Mouse (Mus musculus) T-helper 1 cell (primary cell): ENCODE data around the gene Cd38.
"Not testable (repeated sequence)": the region's sequence is repeated elsewhere in the genome, so short reads cannot be mapped to it uniquely, and the experiment has no call there.

Source experiments
- in situ Hi-C: fragments of 300-600 bp; cut with MboI, MseI; formaldehyde crosslinking; loops from one replicate; pipeline ENCODE4 v1.15.1; 2025; ENCODE audit warnings: high pct_unique_total_duplicates

The Cd38 gene

DNA sequence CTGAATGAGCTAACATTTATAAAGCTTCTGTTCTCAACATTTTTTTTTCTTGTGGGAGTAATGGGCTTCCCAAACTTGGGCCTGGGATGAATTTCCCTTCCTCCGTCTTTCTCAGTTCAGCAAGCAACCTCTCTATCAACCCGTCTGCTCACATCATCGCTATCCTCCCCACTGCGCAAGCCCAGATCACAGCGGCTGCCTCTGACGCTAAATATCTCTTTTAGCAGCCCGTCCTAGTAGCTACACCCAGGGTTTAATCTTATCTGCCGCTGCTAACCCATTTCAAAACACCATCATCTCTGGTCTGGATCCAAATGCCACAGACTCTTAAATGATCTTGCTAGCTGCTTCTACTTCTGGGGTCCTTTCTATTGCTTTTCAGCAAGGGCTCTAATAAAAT, 8.7 kb upstream of the Cd38 start:
- in situ Hi-C loops: no loop called here

DNA sequence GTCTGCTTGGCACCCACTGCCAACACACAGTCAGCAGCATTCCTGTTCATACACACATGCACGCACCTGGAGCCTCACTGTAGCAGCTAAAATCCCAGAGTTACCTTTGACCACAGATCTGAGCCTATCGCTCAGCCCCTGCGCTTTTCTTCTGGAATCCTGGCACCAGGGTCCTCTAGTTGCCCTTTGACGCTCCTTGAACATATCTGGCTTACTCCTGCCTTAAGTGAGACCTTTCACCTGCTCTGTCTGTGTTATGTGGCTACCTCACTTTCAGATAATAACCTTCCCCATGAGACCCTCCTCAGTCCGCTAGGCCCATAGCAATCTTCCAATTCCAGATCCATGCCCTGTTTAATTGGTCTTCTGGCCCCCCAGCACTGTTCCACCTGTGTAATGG, 8.3 kb upstream of the Cd38 start:
- in situ Hi-C loops: no loop called here

DNA sequence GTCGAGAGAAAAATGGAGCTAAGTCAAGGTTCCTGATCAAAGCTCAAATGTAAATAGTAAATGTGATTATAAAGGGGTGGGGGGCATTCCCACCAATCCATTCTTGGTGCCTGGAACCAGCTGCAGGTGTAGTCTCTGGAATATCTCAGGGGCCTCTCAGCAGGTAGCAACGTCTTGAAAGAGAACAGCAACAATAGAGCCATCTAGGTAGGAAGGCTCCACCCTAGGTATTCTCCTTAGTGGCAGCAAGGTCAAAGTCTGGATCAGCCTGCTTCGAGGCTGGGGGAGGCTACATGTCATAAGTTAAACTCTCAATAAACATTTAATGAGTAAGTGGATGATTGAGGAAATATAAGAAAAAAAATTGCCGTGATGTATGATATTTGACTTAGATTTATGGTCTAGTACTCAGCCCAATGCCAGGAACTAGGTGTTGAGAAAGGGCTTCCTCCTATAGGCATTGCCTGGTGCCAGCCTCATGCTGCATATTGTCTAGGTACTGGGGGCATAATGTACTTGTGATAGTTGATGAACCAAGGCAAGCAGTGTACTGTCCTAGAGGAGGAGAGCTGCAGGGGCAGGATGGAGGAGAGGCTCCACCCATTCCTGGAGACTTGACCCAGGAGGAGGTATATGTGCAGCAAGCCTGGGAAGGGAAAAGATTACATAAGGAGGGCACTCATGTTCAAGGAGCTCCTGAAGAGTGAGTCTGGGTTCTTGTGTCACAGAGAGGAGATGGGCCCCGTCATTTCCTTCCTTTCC, 7.5 kb upstream of the Cd38 start:
- in situ Hi-C loops: no loop called here

DNA sequence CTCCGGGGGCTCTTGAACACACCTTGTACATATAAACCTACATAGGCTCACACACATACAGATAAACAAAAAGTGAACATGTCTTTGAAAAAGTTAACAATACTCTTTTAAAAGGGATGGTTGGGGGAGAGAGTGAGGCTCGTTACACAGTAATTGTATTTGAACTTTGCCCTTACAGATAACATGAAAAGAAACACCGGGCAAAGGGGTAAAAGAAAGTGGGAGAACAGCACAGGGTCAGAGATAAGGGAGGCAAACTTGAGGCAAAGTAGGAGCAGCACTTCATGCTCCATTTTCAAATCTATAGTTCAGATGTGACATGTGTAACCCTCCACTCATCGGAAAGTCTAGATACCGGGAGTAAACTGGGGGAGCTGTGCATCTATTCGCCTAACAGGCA, 4.7 kb upstream of the Cd38 start:
- in situ Hi-C loops: no loop called here

DNA sequence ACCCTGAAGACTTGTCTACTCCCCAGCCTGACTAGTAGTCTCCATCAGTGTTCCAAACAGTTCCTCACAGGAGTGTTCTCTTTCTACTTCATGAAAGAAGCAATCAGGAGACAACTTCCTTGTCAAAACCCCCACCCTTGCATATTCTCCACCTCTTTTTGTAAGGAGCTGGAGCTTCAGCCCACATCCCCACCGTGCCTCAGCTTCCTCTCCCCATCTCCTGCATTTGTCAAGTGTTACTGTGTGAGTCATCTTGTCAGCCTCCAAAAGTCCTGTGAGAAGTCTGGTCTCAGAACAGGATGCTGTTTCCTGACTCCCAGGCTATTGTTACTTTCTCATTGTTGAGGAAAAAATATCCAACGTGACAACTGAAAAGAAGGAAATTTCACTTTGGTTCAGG, 3.0 kb upstream of the Cd38 start:
- in situ Hi-C loops: no loop called here

DNA sequence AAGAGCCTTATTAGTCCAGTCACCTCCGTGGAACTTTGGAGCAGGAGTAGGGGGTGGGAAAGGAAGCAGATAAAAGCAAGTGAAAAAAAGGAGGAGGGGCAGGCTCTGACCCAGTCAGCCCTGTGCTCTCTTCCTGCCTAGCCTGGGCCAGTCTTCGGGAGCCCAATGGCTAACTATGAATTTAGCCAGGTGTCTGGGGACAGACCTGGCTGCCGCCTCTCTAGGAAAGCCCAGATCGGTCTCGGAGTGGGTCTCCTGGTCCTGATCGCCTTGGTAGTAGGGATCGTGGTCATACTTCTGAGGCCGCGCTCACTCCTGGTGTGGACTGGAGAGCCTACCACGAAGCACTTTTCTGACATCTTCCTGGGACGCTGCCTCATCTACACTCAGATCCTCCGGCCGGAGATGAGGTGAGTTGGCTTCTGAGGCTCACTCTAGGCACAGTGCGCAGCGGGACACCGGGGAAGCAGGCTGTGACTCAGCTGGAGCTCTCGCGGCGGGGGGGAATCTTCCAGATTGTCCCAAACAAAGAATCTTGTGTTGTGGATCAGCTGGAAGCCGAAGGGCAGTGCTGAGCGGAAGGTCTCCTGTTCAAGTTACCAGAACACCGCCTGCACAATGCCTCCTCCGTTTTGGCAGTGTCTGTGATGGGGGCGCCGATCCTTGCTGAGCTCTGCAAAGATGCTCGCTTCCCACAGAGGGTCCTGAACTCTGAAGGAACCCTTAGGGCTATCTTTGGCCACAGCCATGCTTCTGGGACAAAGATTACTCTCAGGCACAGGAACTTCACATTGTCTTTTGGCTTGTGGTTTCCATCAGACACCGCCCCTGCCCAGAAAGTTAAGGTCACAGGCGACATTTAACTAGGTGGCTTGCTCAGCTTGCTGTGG, 603 bp downstream of the Cd38 start:
- in situ Hi-C loops: no loop called here

DNA sequence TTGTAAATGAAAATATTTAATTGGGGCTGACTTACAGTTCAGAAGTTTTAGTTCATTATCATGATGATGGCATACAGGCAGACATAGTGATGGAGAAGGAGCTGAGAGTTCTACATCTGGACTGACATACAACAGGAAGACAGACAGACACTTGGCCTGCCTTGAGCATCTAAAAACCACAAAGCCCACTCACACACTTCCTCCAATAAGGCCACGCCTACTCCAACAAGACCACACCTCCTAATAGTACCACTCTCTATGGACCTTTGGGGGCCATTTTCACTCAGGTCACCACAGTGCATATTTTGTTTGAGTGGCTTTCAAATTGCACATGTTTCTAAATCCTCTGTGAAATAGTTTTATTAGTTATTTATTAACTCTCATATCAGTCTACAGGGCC, 3.5 kb downstream of the Cd38 start:
- in situ Hi-C loops: no loop called here

DNA sequence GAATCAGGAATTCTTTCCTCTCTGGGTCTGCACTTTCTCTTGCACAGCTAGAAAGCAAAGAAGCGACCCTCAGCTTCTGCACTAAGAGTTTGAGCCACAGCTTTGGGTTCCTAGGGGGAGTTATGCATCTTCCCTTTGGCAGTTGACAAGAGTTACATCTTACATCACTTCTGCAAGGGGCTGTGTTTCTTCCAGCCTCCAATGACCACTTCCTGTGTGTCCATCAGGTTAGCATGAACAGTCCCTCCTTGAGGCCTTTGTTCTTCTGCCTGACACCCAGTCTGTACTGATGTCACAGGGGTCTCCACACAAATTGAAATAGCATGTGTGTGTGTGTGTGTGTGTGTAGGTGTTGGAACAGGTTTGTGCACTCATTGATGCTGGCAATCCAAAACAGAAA, 4.3 kb downstream of the Cd38 start:
- in situ Hi-C loops: no loop called here

DNA sequence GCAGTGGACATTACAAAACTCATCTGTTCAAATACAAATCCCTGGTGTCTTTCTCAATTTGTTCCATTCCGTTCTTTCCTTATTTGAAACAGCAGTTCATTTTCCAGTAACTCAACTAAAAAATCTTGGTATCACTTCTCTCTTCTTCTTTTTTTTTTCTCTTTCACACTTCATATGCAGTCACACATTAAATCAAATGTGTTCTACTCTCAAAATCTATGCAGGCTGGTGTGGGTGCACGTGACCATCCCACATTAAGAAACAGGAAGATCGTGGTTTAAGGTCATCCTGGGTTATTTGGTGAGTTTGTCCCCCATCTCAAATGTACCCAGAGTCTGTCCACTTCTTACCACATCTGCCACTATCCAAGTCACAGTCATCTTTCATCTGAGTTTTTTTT, 13.7 kb downstream of the Cd38 start:
- in situ Hi-C loops: no loop called here

DNA sequence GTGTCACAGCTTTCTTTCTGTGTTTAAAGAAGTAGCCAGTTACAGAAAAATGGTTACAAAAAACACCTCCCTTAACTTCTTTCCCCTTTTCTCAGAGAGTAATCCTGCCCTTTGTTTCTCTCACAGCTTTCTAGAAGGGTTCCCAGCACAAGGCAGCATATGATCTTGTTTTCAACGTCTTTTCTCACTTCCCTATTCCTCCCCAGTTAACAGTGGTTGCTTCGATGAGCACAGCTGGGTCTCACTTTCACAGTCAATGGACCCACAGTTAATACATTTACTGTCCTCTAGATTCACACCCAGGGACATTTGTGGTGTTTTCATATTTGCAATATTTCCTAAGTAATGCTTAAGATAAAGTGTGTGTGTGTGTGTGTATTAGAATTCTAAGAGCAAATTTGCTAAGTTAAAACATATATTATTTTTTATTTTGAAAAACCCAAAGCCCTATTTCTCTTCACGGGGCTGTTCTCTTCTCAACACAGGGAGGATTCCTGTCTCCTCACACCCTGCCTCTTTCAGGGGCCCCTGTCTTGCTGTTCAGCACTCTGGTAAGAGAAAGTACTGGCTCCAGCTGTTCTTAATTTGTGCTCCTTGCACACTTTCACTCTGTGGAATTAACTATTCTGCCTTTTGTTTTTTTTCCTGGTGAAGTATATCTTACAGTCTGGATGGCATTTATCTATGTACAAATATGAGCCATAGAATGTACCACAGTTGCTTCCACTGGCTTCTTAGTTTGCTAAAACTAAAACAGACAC, 16.9 kb downstream of the Cd38 start:
- in situ Hi-C loops: loop anchor here (5.0 kb wide), 1 partner anchor 107 kb away; no protein-coding TSS in a partner anchor

DNA sequence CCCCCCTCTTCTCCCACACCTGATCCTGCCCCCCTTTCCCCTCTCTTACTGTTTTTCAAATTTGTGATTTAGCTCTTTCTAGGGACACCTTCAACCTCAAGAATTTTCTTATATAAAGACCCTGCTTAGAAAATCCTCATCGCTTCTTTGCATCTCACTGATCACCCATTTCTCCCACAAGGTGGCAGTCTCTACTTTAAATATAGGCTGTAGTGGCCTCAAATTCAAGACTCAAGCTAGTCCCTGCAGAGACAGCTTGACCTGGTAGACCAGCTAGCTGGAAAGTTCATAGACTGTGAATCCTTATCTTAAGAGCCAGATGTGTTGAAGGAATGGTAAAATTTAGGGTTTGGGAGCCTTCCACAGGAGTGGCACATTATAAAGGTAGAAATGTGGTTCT, 24.0 kb downstream of the Cd38 start:
- in situ Hi-C loops: no loop called here

DNA sequence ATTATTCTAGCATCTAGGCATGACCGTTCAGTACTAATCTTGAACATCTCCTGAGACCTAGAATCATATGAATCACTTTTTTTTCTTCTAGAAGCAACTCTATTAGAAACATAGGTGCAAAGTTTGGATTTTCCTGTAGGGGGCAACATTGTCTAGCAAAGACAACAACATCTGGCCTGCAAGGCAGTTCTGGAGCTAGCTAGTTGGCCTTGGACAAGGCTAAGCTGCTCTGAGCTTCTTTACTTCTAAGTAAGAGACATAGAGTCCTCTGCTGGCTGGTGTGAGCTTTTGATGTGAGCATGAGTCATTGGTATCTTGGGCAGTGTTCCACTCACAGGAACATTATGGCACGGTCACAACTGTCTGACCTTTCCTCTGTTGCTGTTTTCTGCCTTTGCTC, 25.8 kb downstream of the Cd38 start:
- in situ Hi-C loops: no loop called here

DNA sequence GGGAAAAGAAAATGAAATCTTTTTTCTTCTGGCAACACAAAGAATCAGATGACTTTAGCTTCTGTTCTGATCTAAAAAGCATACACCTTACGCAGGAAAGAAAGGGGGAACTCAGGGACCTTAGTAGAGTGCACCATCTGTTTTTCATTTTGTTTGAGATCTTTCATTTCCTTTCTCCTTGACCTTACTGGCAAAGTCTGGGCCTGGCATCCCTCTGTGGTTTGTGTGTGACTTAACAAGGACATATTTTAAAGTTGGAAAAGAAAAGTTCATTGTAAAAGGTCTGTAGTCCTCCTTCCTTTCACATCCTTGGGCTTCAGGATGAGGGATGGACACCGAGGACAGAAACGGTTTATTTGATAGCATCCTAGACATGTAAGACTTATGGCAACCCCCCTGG, 27.6 kb downstream of the Cd38 start:
- in situ Hi-C loops: no loop called here

DNA sequence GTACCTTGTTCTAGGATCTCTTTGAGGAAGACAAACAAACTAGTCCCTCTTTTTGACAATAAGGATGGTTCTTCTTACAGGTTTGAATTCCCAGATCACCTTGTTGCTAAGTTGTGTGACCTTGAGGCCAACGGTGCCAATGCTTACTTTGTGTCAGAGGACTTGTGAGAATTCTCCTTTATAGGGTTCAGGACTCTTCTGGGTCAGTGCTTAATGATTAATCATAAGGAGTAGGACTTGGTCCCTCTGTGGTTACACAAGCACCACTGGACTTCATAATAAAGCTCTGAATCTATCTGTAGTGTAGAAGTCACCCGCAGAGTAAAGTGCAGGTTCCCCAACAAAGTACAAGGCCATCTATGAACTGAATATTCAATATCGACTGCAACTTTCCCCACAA, 36.3 kb downstream of the Cd38 start:
- in situ Hi-C loops: no loop called here

DNA sequence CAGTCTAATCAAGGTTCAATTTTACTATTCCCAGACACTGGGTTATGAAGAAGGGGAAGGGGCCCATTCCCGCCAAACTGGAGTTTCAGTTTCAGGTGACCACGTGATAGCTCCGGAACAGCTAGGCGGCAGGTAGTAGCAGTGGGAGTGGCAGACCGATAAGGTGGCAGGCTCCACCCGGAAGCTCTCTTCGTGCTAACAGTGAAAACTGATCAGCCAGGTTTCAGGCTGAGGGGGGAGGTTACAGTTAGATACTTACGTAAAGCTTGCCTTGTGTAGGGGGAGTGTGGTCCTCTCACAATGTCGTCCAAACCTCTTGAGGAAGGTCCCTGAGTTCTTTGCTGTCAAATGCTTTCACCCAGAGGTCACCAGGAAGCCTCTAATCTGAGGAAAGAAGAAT, 40.9 kb downstream of the Cd38 start:
- in situ Hi-C loops: no loop called here

DNA sequence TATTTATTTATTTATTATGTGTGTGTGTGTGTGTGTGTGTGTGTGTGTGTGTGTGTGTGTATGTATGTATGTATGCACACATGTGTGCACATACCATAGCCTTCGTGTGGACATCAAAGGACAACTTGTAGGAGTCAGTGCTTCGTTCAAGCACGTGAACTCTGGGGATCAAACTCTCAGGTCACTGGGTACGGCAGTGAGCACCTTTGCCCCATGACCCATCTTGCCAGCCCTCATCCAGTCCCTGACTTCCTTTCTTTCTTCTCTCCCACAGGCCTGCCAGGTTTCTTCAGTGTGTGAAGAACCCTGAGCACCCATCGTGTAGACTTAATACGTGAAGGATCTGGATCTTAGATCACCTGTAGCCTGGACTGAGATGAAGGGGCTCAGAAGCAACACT, 41.7 kb downstream of the Cd38 start:
- in situ Hi-C loops: no loop called here

DNA sequence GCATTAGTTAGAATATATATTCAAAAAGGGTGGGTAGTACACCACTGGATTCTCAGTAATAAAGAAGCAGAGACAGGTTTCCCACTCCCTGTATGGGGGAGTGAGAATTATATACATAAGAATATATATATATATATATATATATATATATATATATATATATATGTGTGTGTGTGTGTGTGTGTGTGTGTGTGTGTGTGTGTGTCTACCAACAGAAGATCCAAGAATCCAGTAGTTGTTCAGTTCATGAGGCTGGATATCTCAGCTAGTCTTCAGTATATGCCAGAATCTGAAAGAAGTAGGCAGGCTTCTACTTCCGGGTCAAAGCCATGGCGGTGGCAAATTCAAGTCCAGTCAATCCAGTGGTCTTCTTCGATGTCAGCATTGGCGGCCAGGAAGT, 44.5 kb downstream of the Cd38 start, which contains the start of gene Gm7879:
TSS of gene Gm7879 (plus strand) at position 301 of the 400 bp plus-strand sequence.
- in situ Hi-C loops: not testable (repeated sequence)

DNA sequence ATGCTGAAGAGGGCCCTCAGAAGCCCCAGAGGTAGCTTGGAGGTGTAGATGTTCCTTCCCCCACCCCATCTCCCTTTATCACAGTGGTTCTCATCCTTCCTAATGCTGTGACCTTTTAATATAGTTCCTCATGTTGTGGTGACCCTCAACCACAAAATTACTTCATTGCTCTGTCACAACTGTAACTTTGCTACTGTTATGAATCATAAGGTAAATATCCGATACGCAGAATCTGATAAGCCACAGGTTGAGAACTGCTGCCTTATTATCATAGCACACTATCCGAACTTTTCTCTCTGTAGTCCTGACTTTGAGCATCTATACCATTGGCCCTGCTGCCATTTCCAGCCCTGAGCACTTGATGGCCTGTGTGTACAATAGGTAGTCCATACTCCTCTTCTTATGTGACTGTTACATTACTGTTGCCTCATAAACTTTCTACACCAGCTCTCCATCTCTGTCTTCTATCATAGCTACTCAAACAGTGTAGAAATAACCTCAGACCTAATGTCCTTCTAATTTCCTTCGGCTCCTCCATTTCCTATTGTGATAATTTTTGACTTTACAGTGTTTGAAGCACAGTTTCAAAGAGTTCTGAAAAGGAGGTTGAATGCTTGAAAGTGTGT, 47.0 kb downstream of the Cd38 start:
- in situ Hi-C loops: no loop called here

DNA sequence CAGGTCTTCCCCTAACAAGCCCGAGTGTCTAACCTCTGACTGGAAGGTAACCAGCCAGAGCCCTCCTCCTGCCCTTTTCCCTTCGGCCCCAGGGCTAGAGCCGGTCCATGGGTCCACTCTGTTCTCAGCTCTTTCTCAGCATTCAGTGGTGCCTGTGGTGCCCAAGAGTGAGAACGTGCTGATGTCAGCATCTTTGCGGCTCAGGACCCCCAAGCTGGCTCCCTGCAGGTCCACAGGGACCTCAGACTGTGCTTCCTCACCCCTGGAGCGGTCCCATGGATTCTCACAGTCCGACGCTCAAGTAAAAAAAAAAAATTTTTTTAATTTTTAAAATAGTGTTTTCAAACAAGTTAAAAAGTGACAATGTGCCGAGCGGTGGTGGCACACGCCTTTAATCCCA, 53.5 kb downstream of the Cd38 start:
- in situ Hi-C loops: loop anchor here (5.0 kb wide), 1 partner anchor 65 kb away; no protein-coding TSS in a partner anchor

DNA sequence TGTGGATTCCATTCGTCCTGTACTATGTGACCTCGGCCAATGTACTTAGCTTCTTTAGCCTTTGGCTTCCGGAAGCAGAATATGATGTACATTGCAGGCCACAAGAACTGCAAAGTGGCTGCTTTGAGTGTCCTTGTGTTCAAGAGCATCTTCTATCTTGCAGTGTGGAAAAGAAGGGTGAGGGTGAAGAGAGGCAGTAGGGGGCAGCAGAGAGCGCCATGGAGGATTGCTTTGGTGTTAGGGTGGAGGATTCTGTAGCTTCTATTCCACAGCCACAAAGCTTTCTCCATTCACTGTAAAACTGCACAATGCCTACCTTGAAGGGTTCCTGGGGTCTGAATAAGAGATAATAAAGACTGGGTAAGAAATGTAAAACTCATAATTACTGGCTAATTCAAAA, 55.6 kb downstream of the Cd38 start:
- in situ Hi-C loops: loop anchor here (5.0 kb wide), 1 partner anchor 63 kb away; no protein-coding TSS in a partner anchor

DNA sequence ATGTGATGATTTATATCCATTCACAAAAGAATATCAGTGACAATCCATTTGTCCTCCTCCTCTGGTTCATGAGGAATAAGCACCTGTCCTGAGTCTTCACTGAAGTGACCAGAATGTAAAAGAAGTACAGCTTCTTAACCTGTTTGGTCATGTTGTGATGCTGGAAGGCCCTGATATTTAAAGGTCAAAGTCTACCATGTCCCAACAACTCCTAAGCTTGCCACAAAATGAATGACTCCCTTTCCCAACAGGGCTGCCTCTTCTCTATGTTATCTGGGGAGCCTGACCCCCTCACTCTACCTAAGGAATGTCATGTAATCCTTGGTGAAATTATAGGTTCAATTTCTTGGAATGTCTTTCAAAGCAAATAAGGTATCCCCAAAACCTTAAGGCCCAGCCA, 59.4 kb downstream of the Cd38 start:
- in situ Hi-C loops: no loop called here

DNA sequence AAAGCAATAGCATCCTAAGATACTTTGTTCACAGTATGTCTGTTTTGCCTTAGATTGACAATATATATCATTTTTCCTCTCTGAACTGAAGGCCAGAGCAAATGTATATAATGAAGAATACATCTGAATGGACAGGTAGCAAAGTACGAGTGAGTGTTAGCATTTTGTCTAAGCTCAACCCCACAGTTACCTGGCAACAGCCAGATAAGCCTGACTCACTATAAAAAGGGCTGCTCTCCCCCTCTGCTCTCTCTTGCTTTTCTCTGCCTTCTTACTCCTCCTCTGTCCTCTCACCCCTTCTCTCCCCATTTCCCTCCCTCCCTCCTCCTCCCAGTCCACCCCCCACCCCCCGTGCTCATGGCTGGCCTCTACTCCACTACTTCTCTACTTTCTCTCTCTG, 64.9 kb downstream of the Cd38 start:
- in situ Hi-C loops: no loop called here
